Mouse (Mus musculus): Measurements from ENCODE around the gene Sbp.

DNA sequence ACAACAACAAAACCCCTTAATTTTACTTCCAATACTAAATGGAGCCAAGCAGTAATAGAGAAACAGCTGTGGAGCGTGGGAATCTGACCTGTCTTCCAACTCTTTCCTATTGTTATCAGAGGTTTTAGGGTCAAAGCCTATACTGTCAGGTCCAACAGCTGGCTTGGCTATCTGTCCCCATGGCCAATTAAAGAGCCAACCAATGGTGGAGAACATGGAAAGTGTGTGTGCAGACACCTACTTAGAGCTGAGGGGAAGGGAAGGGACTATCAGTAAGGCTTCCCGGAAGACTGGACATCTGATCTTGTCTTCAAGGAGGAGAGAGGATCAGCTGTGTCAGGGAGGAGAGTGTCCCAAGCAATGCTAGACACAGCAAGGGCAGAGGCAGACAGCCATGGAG, 7.6 kb downstream of the Sbp start:
- TF ChIP-seq HCFC1 (IDR thresholded peaks at IDR 0.05; ENCODE audit: low read depth, low read length) (no peak), MEF2A (IDR thresholded peaks at IDR 0.05; ENCODE audit: borderline replicate concordance, low read depth, low read length) (no peak), CTCF (conservative IDR thresholded peaks at IDR 0.05 in 1 of 2, IDR thresholded peaks at IDR 0.05 in 1 of 2; ENCODE audit: low read depth in 2 of 2, low read length in 2 of 2) (no peak)

Measured in CH12.LX (cell line).